Mouse (Mus musculus): Measurements from ENCODE around the gene Stmn1. TPM values are rescaled to one million over a fixed set of nuclear protein-coding genes. Genes with fewer than 3 reads are reported as not detected.
"Not testable (repeated sequence)": the region's sequence is repeated elsewhere in the genome, so short reads cannot be mapped to it uniquely, and the experiment has no call there.

Gene Stmn1
- polyA plus RNA-seq, 1 experiment: 314 TPM

DNA sequence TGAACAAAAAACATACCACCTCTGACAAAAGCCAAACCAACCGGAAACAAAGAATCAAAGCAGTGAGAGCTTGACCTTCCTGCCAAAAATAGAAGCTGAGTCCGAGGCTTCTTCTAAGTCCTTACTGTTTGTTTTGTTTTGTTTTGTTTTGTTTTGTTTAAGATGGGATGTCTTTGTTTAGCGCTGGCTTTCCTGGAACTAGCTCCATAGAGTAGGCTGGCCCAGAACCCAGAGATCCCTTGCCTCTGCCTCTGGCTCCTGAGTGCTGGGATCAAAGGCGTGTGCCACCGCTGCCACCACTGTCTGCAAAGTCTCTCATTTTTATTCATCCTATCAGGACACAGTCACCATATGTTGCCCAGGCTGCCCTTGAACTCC is 27.4 kb downstream of the Stmn1 start:
- TF ChIP-seq CTCF (IDR thresholded peaks at IDR 0.05; ENCODE audit: low read depth, low read length) (no peak), POLR2A (IDR thresholded peaks at IDR 0.05; ENCODE audit: borderline replicate concordance, low read depth, low read length) (no peak)
- no peak overlapping the region for H3K4me3 ChIP-seq (ENCODE audit: insufficient read depth, low read length)
- peaks cover 44% of the 10 kb centered on the region for H3K4me1 ChIP-seq (ENCODE audit: control insufficient read depth, insufficient read depth, low read length)
- H3K27ac ChIP-seq (ENCODE audit: insufficient read depth, low read depth, low read length): no peak overlapping the region

GRCm38 (mm10) chr4:134496595-134497210 is 28.6 kb downstream of the Stmn1 start, which contains the start of gene Paqr7:
Paqr7 (plus strand) TSS chr4:134496697.
- TF ChIP-seq CTCF (IDR thresholded peaks at IDR 0.05; ENCODE audit: low read depth, low read length) (no peak), POLR2A (IDR thresholded peaks at IDR 0.05; ENCODE audit: borderline replicate concordance, low read depth, low read length) (0 out of 2 replicates have a peak, but pooled peaks have one; percentile 14)
- peaks cover 42% of the 10 kb centered on the region for H3K4me1 ChIP-seq (ENCODE audit: control insufficient read depth, insufficient read depth, low read length)
- H3K4me3 ChIP-seq (ENCODE audit: insufficient read depth, low read length): peak within 1 kb of the TSS; percentile 83
- H3K27ac ChIP-seq (ENCODE audit: insufficient read depth, low read depth, low read length): peak within 1 kb of the TSS; percentile 75

GRCm38 (mm10) chr4:134497223-134497622 is 29.1 kb downstream of the Stmn1 start:
- H3K27ac ChIP-seq (ENCODE audit: insufficient read depth, low read depth, low read length): peak overlapping the region; percentile 75
- TF ChIP-seq CTCF (IDR thresholded peaks at IDR 0.05; ENCODE audit: low read depth, low read length) (no peak), POLR2A (IDR thresholded peaks at IDR 0.05; ENCODE audit: borderline replicate concordance, low read depth, low read length) (no peak)
- H3K4me3 ChIP-seq (ENCODE audit: insufficient read depth, low read length): peak overlapping the region; percentile 83
- H3K4me1 ChIP-seq (ENCODE audit: control insufficient read depth, insufficient read depth, low read length): peaks cover 40% of the 10 kb centered on the region

- TF ChIP-seq CTCF (IDR thresholded peaks at IDR 0.05; ENCODE audit: low read depth, low read length): no peak
- no peak for TF ChIP-seq POLR2A (IDR thresholded peaks at IDR 0.05; ENCODE audit: borderline replicate concordance, low read depth, low read length)
- Histone ChIP-seq H3K27ac (ENCODE audit: insufficient read depth, low read depth, low read length) (no peak overlapping the region; the same call in 1 of the 2 replicates), H3K4me1 (ENCODE audit: control insufficient read depth, insufficient read depth, low read length) (peaks cover 40% of the 10 kb centered on the region), H3K4me3 (ENCODE audit: insufficient read depth, low read length) (peak overlapping the region; percentile 83)
These were observed 30.0 kb downstream of the Stmn1 start for GRCm38 (mm10) chr4:134497986-134498731.

- H3K27ac ChIP-seq (ENCODE audit: insufficient read depth, low read depth, low read length); H3K4me3 ChIP-seq (ENCODE audit: insufficient read depth, low read length): not testable (repeated sequence)
- peaks cover 40% of the 10 kb centered on the region for H3K4me1 ChIP-seq (ENCODE audit: control insufficient read depth, insufficient read depth, low read length)
These were observed 30.9 kb downstream of the Stmn1 start for GRCm38 (mm10) chr4:134498983-134499382.

DNA sequence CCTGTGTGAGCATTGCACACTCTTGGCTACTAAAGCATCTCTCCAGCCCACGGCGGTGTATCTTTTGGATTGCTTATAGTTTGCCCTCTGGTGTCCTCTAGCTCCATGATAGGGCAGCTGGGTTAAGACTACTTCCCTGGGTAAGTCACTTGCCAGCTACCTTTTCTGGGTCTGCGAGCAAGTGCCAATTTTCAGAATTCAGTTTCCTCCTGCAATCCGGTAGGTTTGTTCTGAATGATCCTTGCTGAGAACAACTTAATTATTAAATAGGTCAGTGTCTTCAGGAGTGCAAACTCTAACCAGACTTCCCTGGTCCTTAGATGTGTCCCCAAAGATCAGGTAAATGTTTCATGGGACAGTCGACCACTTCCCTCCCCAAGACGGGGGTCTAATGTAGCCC is 33.0 kb downstream of the Stmn1 start:
- peaks cover 23% of the 10 kb centered on the region for H3K4me1 ChIP-seq (ENCODE audit: control insufficient read depth, insufficient read depth, low read length)
- TF ChIP-seq CTCF (IDR thresholded peaks at IDR 0.05; ENCODE audit: low read depth, low read length): no peak
- no peak for TF ChIP-seq POLR2A (IDR thresholded peaks at IDR 0.05; ENCODE audit: borderline replicate concordance, low read depth, low read length)
- H3K4me3 ChIP-seq (ENCODE audit: insufficient read depth, low read length): no peak overlapping the region
- no peak overlapping the region for H3K27ac ChIP-seq (ENCODE audit: insufficient read depth, low read depth, low read length)

DNA sequence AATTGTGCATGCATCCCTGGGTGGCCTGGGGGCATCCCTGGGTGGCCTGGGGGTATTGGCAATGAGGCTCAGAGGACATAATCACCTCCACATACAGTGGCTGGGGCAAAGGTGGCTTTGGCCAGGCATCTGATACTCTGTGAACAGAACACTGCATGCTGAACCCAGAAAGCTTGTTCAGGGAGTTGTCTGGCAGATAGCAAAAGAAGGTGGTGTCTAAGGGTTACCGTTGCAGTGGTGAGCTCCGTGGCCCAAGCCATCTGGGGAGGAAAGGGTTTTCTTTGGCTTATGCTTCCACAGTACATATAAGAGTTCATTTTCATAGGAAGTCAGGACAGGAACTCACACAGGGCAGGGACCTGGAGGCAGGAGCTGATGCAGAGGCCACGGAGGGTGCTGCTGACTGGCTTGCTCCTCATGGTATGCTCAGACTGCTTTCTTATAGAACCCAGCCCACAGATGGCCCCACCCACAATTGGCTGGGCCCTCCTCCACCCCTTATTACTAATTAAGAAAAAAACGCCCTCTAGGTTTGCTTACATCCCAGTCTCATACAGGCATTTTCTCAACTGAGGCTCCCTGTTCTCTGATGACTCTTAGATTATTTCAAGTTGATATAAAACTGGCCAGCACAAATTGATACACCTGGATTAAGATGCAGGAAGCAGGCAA is 35.7 kb downstream of the Stmn1 start:
- TF ChIP-seq CTCF (IDR thresholded peaks at IDR 0.05; ENCODE audit: low read depth, low read length) (no peak), POLR2A (IDR thresholded peaks at IDR 0.05; ENCODE audit: borderline replicate concordance, low read depth, low read length) (no peak)
- Histone ChIP-seq H3K27ac (ENCODE audit: insufficient read depth, low read depth, low read length) (no peak overlapping the region), H3K4me3 (ENCODE audit: insufficient read depth, low read length) (no peak overlapping the region), H3K4me1 (ENCODE audit: control insufficient read depth, insufficient read depth, low read length) (peaks cover 6% of the 10 kb centered on the region)

DNA sequence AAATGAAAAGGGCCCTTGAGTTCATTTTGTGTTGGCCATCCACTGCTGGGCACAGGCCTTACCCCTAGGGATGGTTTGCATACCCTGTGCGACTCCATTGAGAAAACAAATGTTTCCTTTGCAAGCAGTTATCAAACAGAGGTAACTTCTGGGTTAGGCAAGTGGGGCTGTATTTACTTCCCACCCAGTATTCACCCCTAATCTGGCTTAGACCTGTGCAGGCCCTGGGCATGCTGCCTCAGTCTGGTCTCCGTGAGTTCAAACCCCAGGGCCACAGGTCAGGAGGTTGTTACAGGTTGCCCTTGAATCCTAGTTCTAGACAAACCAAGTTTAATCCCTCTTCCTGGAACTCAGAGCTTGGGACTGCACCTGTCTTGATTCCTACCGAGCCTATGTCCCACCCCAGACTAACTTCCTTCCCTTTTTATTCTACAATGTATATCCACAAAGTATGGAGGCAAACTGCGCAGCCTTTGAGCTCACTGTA is 37.2 kb downstream of the Stmn1 start:
- TF ChIP-seq POLR2A (IDR thresholded peaks at IDR 0.05; ENCODE audit: borderline replicate concordance, low read depth, low read length): no peak
- no peak for TF ChIP-seq CTCF (IDR thresholded peaks at IDR 0.05; ENCODE audit: low read depth, low read length)
- Histone ChIP-seq H3K4me1 (ENCODE audit: control insufficient read depth, insufficient read depth, low read length) (0 out of 2 replicates have a peak, but pooled peaks cover 5% of the 10 kb centered on the region), H3K4me3 (ENCODE audit: insufficient read depth, low read length) (no peak overlapping the region), H3K27ac (ENCODE audit: insufficient read depth, low read depth, low read length) (no peak overlapping the region)

DNA sequence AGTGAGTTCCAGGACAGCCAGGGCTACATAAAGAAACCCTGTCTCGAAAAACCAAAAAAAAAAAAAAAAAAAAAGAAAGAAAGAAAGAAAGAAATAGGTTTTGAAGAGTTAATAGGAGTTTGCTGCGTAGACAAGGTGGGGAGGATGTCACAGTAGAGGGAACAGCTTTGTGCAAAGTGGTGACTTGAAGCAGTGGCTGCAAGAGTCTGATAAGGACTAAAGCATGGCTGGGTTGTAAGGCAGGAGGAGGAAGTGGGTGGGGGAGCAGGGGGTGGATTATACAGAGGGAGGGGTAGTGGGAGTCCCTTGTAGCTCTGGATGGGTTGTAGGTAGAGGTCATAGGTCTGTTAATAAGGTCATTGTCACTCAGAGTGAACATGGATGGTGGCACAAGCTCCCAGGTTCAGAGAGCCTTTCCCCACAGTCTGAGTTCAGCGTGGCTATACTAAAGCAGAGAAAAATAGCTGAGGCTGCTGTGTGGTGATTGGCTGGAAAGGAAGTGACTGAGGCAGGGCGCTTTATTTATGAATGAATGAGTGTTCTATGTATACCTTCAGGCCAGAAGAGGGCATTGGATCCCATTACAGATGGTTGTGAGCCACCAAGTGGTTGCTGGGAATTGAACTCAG is 38.0 kb downstream of the Stmn1 start:
- TF ChIP-seq CTCF (IDR thresholded peaks at IDR 0.05; ENCODE audit: low read depth, low read length) (no peak), POLR2A (IDR thresholded peaks at IDR 0.05; ENCODE audit: borderline replicate concordance, low read depth, low read length) (no peak)
- no peak overlapping the region for H3K27ac ChIP-seq (ENCODE audit: insufficient read depth, low read depth, low read length)
- H3K4me3 ChIP-seq (ENCODE audit: insufficient read depth, low read length): no peak overlapping the region
- H3K4me1 ChIP-seq (ENCODE audit: control insufficient read depth, insufficient read depth, low read length): 0 out of 2 replicates have a peak, but pooled peaks cover 5% of the 10 kb centered on the region

All from bone marrow macrophage, adult 2 months (primary cell).